Mouse (Mus musculus) cerebellum, postnatal 25 days (tissue): ENCODE measurements at regions not wholly inside any gene's neighbourhood (a gene's known extent, or its start where the extent isn't known, plus 50 kb on each side); places are given as distances from the start of the nearest gene placed in this dataset.

Source experiments
- DNase-seq, 2 experiments: peaks; one replicate each; pipeline ENCODE4 v3.0.0; 2021; ENCODE audit warnings: mixed read lengths in 2 of 2

DNA sequence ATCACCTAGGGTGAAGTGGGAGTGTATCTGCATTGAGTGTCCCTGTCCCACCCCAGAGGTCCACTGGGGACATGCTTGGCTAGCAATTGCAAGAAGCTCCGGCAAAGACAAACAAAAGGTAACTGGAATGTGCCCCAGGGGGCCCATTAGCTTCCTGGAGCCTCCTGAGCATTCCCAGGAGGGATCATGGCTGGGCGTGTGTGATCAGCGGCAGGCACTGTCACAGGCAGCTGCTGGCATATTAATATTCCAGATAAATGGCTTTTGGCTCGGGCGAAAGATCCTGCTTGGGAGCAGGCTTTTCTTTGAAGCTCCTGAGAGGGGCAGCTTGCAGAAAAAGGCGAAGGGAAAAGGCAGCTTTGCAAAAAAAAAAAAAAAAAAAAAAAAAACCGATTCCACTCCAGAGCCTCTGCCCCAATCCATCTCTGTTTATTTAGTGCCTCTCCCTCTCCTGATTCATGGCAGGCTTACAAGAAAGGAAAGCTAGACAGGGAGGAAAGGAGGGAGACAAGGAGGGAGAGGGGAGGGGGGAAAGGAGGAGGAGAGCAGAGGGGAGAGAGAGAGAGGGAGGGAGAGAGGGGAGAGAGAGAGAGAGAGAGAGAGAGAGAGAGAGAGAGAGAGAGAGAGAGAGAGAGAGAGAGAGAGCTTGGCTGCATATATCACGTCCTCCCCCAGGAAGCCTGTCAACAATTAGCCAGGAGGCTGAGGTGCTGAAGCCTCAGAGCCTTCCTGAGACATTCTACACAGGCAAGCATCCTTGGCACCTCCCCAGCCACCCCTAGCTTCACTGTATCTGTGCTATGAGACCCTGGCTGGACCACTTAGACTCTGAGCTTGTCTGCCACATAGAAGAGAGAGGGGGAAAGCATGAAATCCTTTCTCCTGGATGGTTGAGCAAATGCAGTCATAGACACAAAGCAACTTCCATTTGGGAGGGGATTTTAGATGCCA is 443.4 kb upstream of the Zmiz1 start:
- peak; percentile 35 to 42 for DNase-seq

DNA sequence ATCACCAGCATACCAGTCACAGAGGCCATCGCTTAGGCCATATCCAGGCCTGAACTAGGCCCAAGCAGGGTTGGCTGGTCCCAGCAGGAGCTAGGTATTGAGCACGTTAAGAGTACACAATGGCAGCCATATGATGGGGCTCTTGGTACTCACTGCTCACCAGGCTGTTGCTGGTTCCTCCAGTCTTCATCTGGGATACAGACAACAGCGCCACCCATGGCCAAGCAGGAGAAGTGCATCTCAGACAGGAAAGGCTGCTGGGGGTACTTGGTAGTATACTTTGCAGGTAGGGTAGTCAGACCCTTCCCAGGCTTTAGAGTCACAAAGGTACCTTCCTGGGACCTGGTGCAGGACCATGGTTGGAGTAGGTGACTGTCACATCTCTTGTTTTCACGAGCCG is 441.1 kb upstream of the Zmiz1 start:
- peak; percentile 30 to 38 for DNase-seq

DNA sequence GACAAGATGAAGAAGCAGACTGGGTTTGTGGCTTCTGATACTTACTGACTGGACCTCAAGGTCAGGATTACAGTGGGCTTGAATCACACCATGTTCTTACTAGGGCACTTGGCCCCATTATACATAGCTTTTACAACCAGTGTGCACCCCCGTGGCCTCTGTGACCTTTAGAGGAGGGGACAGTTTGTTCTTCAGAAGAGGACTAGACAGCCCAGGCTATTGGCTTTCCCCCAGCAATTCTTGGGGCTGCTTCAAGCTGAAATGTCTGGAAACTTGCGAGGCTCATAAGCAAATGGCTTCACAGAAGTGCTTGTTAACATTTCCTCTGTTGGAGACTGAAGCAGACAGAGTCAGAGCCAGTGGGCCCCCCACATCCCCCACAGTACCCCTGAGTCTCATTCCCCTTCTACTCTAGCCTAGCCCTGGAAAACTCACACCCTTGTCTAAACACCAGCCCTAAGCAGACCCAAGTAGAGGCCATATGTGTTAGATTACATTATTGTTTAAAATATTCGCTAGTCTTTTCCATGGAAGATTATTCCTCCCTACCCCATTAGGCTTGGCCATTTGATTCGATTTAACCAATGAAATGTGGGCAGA is 439.6 kb upstream of the Zmiz1 start:
- no peak for DNase-seq

DNA sequence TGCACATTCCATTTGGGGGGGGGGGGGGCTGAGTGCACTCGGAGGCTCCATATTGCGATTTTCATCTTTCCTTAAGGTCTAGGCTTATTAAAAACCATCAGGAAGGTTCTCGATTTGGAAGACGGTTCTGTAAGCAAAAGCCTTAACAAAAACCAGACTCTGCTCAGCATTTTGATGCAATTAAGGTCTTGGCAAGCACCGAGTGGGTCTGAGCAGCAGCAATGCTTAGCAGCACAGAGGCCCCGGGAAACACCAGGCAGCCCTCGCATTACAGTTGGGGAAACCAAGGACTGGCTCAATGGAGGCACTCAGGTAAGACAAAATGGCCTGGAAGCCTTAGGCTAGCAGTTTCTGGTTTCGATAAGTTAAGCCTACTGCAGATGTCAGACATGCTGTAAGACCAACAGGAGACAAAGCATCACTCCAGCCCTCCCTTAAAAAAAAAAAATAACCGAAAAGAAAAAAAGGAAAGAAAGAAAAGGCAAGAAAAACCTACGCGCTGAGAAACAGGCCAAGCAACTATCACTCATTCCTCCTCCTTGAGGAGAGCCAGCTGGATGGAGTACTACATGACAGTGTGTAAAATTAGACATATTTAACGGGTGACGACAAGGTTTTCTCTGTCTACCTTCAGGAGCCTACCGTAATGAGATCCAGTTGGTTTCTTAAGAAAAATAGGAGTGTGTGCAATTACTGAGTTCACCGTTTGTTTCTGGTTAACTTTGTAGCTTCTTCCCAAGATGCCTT is 436.3 kb upstream of the Zmiz1 start:
- DNase-seq, result no peak

DNA sequence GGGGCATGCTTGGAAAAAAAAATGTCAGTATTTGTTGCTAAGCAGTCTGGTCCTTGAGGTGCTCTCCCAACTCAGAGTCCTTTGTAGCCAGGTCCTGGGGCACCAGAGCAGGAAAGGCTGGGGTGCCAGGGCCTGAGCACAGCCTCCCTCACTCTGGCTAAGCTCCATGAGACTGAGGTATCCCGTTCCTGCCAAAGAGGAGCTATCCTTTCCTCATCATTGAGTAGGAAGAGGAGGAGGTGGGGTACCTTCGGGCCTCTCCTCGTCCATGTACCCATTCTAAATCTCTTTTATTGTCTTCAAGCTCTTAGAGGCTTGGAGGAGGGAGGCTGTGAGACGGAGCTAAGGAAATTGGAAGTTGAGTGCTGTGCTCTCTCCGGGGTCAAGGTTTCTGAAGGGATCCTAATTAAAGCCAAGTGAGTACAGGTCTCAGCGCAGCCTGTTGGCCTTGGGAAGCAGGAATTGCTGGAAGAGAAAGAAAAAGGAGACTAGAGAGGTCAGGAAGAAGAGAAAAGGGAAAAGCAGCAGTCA is 435.6 kb upstream of the Zmiz1 start:
- no peak for DNase-seq

DNA sequence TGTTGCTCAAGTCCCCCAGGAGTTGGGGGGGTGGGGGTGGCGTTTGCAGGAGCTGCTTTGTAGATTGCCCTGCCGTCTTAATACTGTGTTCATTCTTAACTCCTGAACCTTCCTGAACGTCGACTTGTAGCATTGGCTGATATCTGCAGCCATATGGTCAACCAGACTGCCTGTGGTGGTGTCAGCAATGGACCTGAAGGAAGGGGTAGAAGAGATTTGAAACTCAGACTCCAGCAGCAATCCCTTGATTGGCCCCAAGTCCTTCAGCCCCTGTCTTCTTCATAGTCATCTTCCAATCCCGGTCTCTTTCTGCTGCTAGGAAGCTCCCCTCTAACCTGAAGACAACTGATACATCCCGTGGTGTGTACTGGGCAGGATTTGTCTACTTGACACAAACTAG is 433.9 kb upstream of the Zmiz1 start:
- DNase-seq, result peak; percentile 74 to 77

DNA sequence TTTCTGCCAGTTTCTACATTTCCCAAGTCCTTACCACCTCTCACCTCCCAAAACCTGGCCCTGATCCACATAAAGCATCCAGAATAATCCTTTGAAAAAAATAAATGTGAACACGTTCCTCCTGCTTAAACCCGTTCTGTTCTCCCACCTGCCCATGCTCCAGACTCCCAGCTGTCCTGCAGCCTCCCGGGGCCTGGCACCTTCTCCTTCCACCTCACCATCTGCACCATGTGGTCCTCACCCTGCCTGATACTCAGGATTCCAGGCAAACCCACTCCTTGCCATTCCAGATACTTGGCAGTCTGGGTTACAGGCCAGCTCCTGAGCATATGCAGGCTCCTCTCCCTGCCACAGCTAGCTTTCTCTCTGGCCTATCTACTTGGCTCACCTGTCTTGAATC is 431.9 kb upstream of the Zmiz1 start:
- peak; percentile 64 to 66 for DNase-seq

DNA sequence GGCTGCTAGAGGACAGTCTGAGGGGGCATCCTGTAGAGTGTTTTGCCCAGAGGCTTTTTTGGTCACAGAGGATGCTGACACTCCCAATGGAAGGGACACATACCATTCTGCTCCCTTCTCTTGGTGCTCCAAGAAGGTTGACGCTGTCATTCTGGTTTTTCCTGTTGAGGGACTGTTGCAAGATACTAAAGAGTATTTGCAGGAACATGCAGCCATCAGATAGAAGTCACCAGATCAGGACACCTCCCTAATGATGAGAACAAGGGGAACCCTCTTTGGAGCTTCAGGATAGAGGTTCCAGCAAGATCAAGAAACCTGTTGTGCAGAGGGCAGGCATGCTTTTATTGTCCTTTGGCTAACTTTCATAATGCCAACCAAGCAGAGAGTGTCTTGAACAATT is 431.1 kb upstream of the Zmiz1 start:
- DNase-seq, result no peak

DNA sequence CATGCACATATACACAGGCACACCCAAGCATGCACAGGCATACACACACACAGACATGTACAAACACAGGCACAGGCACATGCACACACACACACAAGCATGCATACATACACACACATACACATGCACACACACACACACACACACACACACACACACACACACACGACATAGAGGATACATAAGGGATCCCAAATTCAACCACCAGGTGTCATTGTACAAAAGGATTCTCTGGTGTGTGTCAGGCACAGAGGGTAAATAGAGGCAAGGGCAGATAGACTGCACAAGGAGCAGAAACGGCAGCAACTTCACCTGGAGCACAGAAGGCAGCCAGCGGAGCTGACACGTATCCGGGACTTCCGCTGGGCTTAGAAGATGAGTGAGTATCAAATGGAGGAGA is 428.1 kb upstream of the Zmiz1 start:
- DNase-seq, result no peak

DNA sequence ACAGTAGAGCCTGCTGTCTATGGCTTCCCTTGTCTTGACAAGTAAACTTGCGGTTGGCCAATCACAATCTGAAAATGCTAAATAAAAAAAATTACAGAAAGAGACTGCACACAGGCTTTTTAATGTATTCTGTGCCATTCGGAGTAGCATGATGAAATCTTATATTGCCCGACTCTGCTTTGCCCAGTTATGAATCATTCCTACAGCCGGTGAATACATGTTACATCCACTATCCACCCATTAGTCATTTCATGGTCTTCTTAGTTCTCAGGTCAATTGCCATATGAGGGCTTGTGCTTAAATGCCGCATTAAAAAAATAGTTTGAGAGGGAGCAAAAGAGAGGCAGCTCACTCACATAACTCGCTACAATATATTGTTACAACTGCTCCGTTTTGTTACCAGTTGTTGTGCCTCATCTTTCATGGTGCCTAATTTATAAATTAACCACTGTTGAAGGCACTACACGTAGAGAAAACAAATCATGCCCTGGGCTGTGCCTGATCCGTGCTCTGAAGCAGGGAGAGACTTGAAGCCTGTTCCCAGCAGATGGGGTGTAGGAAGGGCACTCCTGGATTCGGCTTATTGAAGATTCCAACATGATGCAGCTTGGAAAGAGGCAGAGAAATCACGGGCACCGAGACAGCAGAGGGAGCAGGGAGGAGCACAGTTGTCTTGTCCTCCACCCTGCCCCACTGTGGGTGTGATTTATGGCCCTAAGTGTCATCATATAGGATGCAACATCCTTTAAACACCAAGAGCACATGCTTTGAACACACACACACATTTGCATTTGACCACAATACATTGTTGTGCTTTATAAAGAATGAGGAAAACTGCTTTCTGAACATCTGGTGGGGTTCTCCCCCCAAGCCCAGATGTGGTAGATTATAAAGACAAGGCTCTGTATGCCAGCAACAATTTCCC is 427.0 kb upstream of the Zmiz1 start:
- no peak for DNase-seq

DNA sequence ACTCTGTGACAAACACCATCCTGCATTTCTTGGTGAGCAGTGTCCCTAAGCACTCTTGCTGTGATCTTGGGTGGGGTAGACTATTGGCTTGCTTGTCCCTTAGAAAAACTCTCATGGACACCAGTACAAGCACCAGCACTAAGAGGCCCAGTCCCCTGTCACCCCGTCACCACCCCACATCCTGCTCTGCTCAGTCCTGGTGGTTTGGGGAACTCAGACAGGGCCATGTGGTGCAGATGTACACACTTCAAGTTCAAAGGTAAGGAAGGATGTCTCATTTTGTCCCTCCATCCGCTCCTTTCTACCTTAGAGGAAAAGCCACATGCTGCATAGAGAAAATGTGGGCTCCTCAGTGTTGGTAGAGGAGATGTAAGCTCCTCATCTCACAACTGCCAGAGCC is 426.1 kb upstream of the Zmiz1 start:
- no peak for DNase-seq

DNA sequence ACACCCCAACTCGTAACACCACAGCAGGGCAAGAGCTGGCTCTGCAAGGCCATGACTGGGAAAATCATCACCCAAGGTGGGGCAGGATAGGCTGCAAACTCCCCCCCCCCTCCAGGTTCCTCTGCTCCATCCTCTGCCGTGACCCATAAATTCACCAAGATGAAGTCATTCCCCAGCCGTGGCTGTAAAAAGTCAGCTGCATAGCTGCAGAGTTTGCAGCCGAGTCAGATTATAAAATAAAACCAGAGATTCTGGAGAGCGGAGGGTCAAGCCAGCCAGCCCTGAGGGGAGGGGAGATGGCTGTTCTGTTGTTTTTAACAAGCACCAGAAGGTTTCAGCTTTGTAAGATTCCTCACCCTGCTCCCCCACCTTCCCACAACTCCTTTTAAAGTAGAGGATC is 416.7 kb upstream of the Zmiz1 start:
- no peak for DNase-seq

DNA sequence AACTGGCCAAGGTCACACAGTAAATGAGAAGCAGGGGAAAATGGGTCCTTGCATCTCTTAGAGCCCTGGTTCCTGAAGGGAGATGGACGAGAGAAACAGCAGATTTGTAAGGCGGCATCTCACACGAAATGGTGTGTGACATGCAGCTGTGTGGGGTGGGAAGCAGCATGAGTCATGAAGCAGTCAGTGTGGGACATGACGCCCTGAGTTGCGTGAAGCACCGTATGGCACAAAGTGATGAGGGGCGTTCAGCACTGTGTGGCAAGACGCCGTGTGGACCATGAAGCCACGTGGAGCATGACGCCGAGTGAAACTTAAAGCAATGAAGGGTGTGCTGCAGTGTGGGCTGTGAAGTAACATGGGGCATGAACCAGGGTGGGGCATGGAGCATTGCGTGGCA is 414.9 kb upstream of the Zmiz1 start:
- DNase-seq, result no peak

DNA sequence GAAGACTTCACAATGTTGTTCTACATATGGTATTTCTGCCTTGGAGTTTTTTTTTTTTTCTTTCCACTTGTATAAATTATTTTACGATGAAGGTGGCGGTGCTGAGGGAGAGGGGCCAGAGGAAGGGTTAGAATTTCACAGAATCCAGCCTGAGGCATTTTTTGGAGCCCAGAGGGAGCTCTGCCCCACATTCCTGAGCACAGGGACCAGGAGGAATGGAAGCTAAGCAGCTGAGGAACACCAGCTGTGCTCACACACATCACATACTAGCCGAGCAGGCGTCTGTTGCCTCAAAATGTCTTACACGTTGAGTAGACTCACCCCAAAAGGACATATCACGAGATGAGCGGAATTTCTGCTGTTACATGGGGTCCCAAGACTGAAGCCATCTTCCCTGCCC is 414.1 kb upstream of the Zmiz1 start:
- no peak for DNase-seq

DNA sequence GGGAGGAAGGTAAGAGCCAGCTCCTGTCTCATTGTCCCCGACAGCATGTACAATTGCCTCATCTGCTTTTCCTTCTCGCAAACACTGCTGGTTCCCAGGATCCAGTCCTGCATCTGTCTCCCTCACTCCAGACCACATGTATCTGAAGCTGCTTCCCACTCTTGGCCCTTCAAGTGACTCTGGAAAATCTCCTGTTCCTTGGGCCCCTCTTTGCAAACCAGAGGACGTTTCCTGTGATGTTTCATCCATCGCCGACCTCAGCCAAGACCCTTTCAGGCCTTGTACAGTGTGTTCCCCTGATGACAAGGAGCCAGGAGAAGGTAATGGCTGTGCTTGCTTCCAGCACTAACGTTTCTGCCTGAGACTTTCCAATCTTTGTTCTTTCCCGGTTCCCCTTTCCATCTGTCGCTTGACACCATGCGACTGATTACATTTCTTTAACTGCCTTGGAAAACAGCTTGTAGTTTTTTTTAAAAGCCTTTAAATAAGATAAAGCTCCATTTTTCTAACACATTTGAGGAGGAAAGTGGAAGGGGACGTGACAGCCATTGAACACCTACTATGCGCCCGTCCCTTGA is 408.2 kb upstream of the Zmiz1 start:
- DNase-seq, result no peak

DNA sequence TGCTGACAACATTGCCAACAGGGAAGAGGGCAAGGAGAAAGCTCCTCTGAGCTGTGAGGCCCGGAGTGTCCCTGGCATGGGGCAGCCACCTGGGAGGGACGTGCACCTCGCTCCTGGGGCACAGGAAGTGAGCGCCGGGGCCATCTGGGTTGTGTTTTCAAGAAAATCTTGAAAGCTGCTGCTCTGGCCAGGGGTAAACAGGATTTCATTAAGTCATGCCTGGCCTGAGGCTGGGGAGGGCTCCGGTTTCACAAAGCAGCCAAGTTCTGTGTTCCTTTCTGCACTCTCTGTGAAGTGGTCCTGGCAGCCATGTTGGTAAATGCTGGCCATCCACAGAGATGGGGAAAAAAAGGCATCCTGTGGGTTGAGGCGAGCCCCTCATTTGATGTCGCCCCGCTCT is 406.8 kb upstream of the Zmiz1 start:
- no peak for DNase-seq

DNA sequence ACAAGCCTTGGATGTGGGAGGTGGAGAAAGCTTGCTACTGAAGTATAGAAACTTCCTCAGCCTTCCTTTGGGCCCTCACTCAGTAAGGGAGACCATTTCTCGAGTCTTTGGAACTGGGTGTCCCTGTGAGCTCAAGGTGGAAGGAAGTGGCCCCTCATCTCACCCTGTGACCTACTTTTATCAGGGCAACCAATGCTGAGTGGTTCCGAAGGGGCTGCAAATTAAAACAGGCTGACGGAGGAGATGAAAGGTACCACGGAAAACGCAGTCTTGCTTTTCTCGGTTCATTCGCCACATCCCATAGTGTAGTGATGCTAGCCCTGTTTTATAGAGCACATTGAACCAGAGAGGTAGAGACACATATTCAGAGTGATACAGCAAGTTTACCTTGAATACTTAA is 399.6 kb upstream of the Zmiz1 start:
- DNase-seq, result no peak

DNA sequence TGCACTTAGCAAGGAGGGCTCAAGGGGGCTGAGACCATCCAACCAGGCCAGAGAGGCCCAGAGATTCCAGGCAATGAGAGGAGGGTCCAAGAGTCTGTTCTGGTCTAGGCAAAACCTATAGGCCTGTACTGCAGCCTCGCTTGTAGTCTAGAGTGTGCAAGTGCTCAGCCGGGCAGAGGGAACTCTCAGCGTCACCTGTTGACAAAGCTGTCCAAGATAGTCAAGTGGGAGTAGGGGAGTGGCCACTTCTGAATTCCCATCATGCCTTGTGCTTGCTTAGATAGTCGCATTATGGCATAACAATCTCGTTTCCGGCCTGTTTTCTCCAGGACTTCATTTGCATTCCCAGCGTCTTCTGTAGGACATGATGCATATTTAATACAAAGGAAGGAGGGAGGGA is 398.7 kb upstream of the Zmiz1 start:
- no peak for DNase-seq

DNA sequence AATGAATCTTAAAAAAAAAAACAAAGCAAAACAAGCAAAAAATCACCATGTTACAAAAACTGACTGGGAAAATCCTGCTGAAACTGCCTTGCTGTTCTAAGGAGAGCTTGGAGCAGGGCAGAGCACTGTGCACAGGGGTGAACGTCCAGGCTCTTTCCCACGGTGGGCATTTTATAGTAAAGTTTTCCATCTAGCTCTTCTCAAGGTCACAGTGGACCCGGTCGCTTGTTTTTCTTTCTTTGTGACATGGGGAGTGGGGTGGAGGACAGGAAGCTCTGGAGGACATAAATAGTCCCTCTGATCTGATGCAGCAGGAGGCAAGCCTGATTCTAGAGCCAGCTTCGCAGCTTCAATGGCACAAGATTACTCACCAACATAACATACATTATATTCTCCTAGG is 395.9 kb upstream of the Zmiz1 start:
- DNase-seq, result no peak

DNA sequence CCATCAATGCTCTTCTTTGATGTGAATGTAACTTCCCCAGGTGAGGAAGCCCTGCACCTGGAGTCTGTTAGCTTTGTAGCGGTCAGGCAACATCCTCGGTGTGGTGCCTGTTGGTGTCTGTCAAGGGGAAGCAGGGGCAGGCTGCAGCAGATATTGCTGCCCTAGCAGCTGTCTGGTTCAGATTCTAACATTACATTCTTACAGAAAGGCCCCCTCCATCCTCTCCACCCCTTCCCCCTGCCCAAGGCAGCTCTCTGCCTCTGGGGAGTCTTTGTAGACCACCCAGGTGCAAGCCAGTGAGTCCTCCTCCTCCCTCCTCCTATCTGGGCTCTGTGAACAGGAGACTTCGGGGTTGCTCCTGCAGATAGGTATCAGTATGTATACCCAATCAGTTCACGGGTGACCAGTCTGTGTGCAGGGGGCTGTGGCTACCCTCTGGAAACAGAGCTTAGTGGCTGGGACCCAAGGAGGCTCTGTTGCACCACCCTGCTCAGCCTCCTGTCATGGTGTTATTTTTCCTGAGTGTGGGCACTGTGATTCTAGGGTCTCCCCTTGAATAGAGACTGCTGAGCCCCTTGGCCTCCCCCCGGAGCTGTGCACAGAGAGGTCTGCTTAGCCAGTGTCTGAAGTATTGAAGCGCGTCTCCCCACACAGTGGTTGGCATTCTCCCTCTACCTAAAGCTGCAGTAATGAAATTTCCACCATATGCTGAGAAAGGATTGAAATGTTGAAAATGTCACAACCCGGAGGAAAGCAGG is 394.6 kb upstream of the Zmiz1 start:
- no peak for DNase-seq

DNA sequence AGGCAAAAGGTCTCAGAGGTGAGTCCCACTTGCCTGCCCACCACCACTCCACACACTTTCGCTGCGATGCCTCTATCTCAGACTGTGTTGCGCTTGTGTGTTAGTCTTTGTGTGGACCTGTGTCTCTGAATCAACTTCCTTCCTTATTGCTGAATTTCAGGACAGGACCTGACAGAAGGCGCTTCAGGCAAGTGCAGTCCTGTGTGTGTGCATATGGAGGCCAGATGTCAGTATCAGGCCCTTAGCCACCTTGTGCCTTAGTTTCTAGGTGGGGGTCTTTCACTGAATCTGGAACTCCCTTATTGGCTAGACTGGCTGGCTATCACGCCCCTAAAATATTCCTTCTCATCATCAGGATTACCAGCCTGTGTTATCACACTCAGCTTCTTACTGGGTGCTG is 391.6 kb upstream of the Zmiz1 start:
- DNase-seq, result no peak
